Mouse (Mus musculus) c-Kit-positive CD71-positive TER-119-positive erythroid progenitor cells, embryonic 14.5 days (primary cell): ENCODE measurements around the gene Golga2.

Experiments used
- DNase-seq: peaks from one replicate; pipeline ENCODE4 v3.0.0-alpha.2; 2013; ENCODE audit warnings: low spot score

The Golga2 gene

DNA sequence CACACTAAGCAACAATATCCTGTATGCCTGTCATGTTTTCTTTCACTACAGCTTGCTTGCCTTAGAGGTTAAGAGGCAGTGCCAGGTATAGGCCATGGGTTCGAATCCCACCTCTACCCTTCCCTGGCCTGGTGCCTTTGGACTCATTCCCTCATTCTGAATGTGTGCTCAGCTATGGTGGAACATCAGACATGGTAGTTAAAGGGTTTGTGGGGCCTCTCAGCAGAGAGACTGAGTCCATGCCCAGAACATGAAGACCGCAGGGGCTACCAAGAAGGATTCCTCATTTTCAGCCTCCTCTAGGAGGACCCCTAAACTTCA lies 56.1 kb downstream of the Golga2 start:
- DNase-seq = no peak

DNA sequence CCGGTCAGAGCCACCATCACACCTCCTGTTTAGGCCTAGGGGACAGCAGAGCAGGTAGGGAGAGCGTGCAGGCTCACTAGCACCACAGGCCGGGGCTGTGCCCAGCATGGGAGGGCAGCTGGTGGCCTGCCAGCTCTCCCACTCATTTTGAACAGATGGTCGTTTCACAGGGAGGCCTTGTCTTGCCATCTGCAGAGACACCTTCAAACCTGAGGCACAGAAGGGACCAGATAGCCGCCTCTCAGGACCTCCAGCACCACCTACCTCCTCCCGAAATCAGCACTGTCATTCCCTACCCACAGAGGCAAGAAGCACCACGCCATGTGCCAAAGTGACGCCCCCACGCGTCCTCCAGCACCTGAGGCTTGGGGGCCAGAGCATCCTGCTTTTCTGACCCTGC lies 56.9 kb downstream of the Golga2 start:
- DNase-seq = no peak

DNA sequence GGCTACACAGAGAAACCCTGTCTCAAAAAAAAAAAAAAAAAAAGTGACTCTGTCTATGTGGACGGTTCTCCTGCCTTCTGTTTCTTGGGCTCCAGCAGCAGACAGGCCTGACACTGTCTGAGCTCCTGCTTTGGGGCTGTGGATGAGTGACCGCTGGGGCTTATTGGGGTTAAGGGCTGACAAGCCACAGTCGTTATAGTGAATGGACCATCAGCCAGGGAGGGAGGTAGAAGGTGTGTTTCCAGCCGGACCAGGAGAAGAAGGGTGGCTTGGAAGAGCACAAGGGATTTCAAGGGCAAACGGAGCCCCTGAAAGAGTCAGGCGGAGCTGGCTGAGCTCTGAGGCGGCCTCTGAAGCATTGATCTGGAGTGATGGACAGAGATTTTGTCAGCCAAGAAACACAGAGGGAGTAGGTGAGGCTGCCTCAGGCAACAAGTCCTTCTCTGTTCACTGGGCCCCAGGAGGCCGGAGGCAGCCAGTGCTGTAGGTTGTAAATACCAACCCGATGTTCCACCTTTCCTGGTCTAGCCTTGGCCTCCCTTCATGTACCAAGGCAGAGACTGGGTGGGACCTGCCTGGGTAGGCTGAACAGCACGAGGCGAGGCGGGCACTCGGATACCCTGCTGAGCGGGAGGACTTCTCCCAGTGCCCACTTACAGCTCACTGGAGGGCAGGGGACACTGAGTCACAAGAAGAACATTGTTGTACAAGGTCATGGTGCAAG lies 57.6 kb downstream of the Golga2 start:
- no peak for DNase-seq

DNA sequence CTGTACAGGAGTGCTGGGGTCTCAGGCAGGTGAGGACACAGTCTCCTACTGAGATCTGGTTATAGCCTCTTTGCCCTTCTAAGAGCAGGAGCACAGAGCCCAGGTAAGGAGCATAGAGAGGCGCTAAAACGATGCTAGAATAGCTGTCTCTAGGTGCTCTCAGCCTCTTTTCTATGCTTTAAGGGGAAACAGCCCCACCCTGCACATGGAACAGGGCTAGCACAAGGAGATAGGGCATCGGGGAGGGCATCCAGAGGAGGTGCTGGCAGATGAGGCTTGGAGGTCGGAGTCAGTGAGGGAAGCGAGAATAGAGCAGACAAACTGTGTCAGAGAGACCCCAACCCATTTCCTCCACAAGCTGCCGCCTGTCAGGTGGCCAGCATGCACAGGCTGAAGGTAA lies 59.8 kb downstream of the Golga2 start:
- no peak for DNase-seq

DNA sequence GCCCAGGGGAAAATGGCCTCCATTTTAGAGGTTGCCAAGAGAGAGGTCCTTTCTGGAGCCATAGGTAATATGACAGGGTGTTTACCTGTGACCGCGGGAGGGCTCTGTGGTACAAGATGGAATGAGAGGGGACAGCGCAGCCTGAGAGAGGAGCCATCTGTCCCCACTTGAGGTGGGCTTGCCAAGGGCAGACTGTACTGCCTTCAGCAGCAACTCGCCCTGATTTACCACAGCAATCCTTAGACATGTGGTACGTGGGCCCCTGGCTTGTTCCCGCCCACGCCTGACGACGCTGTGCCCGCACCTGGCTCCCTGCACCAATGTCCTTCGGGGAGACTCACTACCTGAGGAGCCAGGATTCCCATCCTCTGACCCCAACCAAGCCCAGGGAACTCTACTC lies 61.1 kb downstream of the Golga2 start:
- DNase-seq = no peak

DNA sequence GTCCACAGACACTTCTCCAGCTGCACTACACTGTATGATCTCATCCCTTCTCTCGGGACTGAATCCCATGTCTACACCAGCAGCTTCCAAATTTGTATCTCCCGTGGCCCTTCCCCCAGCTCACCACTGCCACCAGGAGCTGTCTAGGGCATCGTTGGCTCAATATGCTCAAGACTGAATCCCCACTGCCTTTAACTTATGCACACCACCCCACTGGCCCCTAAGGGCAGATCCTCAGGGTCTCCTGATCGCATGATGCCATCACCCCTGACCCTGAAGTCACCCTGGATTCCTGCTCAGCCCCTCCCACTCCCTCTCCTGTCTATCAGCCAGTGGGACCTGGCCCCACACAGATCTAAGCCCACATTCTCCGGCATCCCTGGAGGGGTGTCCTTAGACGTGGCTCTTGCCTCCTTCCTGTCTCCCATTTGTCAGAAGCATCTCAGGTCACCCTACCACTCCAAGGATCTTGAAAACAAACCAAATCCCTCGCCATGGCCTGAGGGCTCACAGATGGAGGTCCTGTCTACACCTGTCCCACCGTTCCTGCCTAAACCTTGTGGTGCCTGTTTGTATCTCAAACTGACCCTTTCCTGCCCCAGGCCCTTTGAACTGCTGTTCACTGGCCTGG lies 62.6 kb downstream of the Golga2 start:
- no peak for DNase-seq

DNA sequence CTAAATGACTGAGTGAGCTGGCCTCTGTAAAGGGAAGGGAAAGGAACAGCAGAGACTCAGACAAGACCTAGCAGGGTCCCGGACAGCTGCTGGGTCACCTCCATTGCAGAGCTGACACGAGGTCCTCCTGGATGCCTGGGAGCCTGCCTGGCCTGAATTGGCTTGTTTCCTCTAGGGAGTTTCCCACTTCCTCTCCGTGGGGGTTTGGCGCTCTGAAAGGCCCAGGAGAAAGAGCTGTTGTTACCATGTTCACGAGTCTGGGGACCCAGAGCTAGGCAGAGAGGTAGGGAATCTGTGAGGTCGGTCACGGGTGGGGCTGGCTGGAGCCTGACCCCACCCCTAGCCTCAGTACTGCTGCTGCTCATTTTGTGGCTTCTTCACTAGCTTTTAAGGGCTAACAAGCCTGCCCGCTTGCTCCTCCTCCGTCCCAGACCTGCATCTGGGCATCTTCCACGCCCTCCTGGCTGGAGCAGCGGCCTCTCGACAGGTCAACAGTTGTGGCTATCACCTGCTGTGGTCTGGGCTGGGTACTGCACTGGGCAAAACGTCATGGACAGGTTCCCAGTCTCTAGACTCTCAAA lies 63.4 kb downstream of the Golga2 start:
- DNase-seq = no peak

DNA sequence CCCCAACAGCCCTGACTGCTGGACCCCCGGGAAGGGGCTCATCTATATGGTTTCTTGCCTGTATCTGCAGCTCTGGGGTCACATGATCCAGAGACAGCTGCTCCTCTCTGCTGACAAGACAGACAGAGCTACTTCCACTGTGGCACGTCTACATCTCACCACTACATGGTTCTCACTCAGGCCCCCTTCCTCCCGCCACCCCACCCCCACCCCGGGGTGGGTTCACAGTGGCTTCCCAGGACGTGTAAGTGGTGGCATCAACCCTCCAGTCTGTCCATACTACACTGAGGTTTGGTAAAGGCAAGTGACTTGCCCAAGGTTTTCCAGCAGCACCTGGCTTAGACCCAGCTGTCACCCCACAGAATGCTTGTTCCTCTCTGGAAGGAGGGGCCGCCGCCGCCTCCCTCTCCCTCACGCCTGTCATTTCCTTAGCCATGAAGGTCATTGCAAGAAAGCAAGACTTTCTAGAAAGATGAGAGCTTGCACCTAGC lies 64.3 kb downstream of the Golga2 start:
- DNase-seq = no peak

DNA sequence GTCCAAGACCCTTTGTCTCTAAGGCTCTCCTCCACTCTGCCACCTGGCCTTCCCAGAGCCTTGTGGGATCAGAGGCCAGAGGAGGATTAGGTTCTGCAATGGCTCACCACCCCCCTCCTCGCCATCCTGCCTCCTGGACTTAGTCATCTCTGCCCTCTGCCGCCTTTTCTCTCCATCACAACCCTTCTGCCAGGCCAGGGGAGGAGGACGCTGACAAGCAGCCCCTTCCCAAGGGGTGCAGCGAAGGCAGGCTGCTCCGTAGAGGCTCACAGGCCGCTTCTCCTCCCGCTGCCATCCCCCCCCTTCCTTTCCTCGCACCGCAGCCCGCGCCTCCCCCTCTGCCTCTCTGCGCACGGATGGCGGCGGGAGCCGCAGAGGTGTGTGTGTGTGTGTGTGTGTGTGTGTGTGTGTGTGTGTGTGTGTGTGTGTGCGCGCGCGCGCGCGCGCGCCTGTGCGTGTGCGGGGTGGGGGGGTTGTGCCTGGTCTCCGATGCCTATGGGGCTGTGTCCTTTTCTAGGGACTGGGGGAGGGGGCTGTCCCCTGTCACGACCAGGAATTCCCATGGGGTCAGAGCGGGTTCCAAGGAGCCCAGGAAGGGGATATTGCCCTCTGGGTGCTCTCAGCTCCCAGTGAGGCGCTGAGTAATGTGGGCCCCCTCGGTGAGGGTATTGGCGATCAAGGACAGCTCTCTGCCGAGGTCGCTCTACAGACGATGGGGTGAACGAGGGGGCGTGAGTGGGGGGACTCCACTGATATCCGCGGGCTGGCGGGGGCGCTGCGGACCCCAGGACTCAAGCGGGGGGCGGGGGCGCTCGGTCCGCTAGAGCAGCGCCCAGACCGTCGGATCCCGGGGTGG lies 65.2 kb downstream of the Golga2 start, which contains the start of gene Ciz1:
Ciz1 (plus strand) TSS at position 177 of the 856 bp plus-strand sequence.
- no peak for DNase-seq

DNA sequence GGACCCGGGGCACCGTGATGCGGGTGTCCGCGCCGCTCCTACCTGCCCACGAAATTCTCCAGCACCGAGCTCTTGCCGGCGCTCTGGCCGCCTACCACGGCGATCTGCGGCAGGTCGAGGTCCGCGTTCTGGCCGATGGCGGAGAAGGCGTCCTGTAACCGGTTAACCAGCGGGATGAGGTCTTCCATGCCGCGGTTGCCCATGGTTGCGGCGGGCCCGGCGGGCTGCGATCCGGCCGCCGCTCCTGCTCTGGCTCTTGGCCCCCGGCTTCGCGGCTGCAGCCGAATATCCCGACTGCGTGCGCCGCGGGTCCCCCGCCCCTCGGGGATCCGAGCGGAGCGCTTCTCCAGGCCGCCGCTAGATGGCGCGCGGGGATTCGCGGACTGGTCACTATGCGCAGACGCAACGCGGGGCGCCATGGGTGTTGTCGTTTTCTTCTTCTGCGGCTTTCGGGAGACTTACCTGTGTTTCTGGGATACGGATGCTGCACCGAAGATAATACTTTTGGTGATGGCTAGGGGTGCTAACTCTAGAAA lies 65.9 kb downstream of the Golga2 start, which contains the start of gene Dnm1:
Dnm1 (minus strand) TSS at position 332 of the 536 bp plus-strand sequence.
- peak; percentile 75 for DNase-seq

DNA sequence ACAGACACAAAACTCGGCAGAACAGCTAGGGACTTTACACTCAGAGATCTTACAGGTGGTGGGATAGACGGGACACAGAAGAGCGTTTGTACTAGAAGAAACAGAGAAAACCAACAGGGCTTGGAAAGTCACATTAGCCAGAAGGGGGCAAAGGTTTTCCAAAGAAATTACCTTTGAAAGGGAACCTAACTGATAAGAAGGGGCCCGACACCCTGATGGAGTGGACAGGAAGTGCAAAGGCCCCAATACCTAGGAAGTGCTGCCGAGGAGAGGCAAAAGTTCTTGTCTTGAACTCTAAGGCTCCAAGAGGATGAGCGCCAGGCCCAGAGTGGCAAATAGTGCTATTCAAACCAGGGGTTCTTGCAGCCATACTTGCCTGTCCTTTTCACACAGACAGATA lies 66.7 kb downstream of the Golga2 start:
- DNase-seq = no peak

DNA sequence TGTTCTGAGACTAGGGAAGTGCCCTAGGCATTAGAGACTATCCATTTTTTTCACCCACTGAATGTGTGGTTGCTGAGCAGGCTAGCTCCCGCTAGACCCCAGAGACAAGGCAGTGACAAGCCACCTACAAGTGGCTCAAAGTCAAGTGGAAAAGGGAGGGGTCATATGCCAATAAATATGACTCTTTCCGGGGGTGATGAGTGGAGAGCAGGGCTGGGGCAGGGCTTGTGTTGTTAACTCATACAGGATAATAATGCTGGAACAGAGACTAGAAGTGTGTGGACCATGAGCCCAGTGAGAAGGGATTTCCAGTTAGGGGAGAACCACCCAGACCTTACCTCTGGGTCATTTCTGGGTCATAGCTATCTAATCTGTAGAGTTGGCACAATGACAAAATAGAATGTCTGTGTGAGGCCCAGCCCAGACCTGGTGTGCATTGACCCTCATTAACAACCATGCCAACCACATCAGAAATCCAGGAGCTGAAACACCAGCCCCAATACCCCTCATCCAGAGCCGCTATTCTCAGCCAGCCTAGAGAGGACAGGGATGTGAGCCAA lies 67.2 kb downstream of the Golga2 start:
- DNase-seq = no peak

DNA sequence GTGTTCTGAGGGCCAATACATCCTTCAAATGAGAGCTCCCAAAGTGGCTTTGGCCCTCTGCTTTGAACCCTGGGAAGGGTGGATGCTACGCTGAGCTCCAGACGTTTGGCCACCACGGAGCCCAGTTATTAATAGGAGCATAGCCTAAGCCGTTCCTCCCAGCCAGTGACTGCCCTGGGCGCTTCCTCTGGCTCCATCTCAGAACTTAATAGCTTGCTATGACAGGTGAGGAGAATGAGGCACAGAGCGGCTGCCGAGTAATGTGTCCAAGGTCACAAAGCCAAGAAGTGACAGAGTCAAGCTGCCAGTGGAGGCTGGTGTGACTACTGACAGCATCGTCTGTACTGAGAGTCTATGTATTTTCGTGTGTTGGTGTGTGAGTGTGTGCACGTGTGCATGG lies 69.0 kb downstream of the Golga2 start:
- no peak for DNase-seq
